Mouse (Mus musculus) megakaryocyte, adult 5-6 weeks (primary cell): ENCODE measurements at regions not wholly inside any gene's neighbourhood (a gene's known extent, or its start where the extent isn't known, plus 50 kb on each side); places are given as distances from the start of the nearest gene placed in this dataset.
"Not testable (repeated sequence)": the region's sequence is repeated elsewhere in the genome, so short reads cannot be mapped to it uniquely, and the experiment has no call there.

Experiments
- ATAC-seq: 2 replicates; pipeline ENCODE4 v1.8.0; 2016; ENCODE audit warnings: mild to moderate bottlenecking, inconsistent platforms; ENCODE audit not compliant: poor library complexity, severe bottlenecking

GRCm38 (mm10) chr17:74138517-74138916, 90.8 kb upstream of the Srd5a2 start:
- not testable (repeated sequence) for ATAC-seq

GRCm38 (mm10) chr17:74134976-74135375, 87.3 kb upstream of the Srd5a2 start:
- ATAC-seq: no peak

DNA sequence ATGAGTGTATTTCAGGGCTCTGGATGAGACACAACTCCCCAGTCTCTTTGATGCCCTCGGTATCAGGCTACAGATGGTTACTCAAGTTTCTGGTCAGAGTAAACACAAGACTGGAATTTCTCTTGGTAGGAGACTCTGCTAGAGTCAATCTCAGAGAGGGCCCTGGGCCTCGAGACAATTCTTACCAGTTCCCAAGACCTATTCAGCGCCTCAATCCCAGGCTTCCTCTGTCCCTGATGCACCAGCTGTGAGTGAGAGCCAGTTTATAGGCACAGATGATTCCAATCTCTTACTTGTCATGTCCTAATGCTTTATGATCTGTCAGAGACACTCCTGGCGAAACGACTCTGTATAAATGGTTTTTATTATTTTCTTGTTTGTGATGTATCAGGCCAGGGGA, 83.8 kb upstream of the Srd5a2 start:
- no peak for ATAC-seq

- peak; percentile 85 for ATAC-seq
Observed at GRCm38 (mm10) chr17:74122944-74123343, 75.2 kb upstream of the Srd5a2 start.

DNA sequence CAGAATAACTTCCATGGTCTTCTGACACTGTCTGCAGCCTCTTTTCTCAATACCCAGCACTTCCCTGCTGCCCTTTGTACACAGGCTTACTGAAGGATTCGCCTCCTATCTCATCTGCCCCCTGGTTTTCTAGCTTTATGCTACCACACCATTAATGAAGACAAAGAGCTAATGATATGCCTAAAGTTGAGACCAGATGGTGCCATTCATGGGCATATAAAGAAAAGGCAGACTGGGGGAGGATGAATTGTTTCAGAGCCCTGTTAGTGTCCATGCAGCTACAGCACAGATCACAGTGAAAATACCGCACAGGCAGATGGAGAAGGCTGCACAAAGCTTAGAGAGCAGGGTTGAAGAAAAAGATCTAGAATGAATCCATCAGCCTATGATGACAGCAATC, 73.3 kb upstream of the Srd5a2 start:
- no peak for ATAC-seq
